Mouse (Mus musculus): ENCODE measurements around the gene E130208F15Rik.

E130208F15Rik gene

GRCm38 (mm10) chr7:30321539-30322284 is at the start of gene E130208F15Rik:
Gene E130208F15Rik, plus strand, starts transcription at chr7:30321740.
- in situ Hi-C loops (cut with MboI; ENCODE audit: low pct_unique_long_range_greater_than_20kb in 1 of 2, low sequenced_read_pairs in 2 of 2, unreplicated experiment in 1 of 2), result no loop called here

GRCm38 (mm10) chr7:30274383-30274782 is 47.2 kb upstream of the E130208F15Rik start:
- in situ Hi-C loops (cut with MboI; ENCODE audit: low pct_unique_long_range_greater_than_20kb in 1 of 2, low sequenced_read_pairs in 2 of 2, unreplicated experiment in 1 of 2), result no loop called here

GRCm38 (mm10) chr7:30278911-30279310 is 42.6 kb upstream of the E130208F15Rik start:
- in situ Hi-C loops (cut with MboI; ENCODE audit: low pct_unique_long_range_greater_than_20kb in 1 of 2, low sequenced_read_pairs in 2 of 2, unreplicated experiment in 1 of 2), result no loop called here

GRCm38 (mm10) chr7:30279536-30279935 is 42.0 kb upstream of the E130208F15Rik start:
- in situ Hi-C loops (cut with MboI; ENCODE audit: low pct_unique_long_range_greater_than_20kb in 1 of 2, low sequenced_read_pairs in 2 of 2, unreplicated experiment in 1 of 2), result no loop called here

- in situ Hi-C loops (cut with MboI; ENCODE audit: low pct_unique_long_range_greater_than_20kb in 1 of 2, low sequenced_read_pairs in 2 of 2, unreplicated experiment in 1 of 2), result no loop called here
These were observed 41.4 kb upstream of the E130208F15Rik start, which contains the start of the genes Thap8 and Wdr62 for GRCm38 (mm10) chr7:30279951-30280669. Gene Thap8, plus strand, starts transcription at chr7:30280094. Gene Wdr62, minus strand, starts transcription at chr7:30280419.

- in situ Hi-C loops (cut with MboI; ENCODE audit: low pct_unique_long_range_greater_than_20kb in 1 of 2, low sequenced_read_pairs in 2 of 2, unreplicated experiment in 1 of 2), result no loop called here
These were observed 40.8 kb upstream of the E130208F15Rik start for GRCm38 (mm10) chr7:30280670-30281138.

- in situ Hi-C loops (cut with MboI; ENCODE audit: low pct_unique_long_range_greater_than_20kb in 1 of 2, low sequenced_read_pairs in 2 of 2, unreplicated experiment in 1 of 2), result no loop called here
These were observed 40.0 kb upstream of the E130208F15Rik start for GRCm38 (mm10) chr7:30281522-30281921.

- in situ Hi-C loops (cut with MboI; ENCODE audit: low pct_unique_long_range_greater_than_20kb in 1 of 2, low sequenced_read_pairs in 2 of 2, unreplicated experiment in 1 of 2), result no loop called here
These were observed 38.8 kb upstream of the E130208F15Rik start for GRCm38 (mm10) chr7:30282740-30283139.

- in situ Hi-C loops (cut with MboI; ENCODE audit: low pct_unique_long_range_greater_than_20kb in 1 of 2, low sequenced_read_pairs in 2 of 2, unreplicated experiment in 1 of 2), result no loop called here
These were observed 34.7 kb upstream of the E130208F15Rik start for GRCm38 (mm10) chr7:30286701-30287410.

GRCm38 (mm10) chr7:30288046-30288445 is 33.5 kb upstream of the E130208F15Rik start:
- in situ Hi-C loops (cut with MboI; ENCODE audit: low pct_unique_long_range_greater_than_20kb in 1 of 2, low sequenced_read_pairs in 2 of 2, unreplicated experiment in 1 of 2), result no loop called here

GRCm38 (mm10) chr7:30289071-30289713 is 32.3 kb upstream of the E130208F15Rik start:
- in situ Hi-C loops (cut with MboI; ENCODE audit: low pct_unique_long_range_greater_than_20kb in 1 of 2, low sequenced_read_pairs in 2 of 2, unreplicated experiment in 1 of 2), result no loop called here

GRCm38 (mm10) chr7:30289714-30290399 is 31.7 kb upstream of the E130208F15Rik start:
- in situ Hi-C loops (cut with MboI; ENCODE audit: low pct_unique_long_range_greater_than_20kb in 1 of 2, low sequenced_read_pairs in 2 of 2, unreplicated experiment in 1 of 2), result no loop called here

GRCm38 (mm10) chr7:30291215-30292131 is 30.1 kb upstream of the E130208F15Rik start, which contains the start of gene Clip3:
Gene Clip3, plus strand, starts transcription at chr7:30291728.
- in situ Hi-C loops (cut with MboI; ENCODE audit: low pct_unique_long_range_greater_than_20kb in 1 of 2, low sequenced_read_pairs in 2 of 2, unreplicated experiment in 1 of 2), result no loop called here

GRCm38 (mm10) chr7:30293795-30294194 is 27.7 kb upstream of the E130208F15Rik start:
- in situ Hi-C loops (cut with MboI; ENCODE audit: low pct_unique_long_range_greater_than_20kb in 1 of 2, low sequenced_read_pairs in 2 of 2, unreplicated experiment in 1 of 2), result no loop called here

- in situ Hi-C loops (cut with MboI; ENCODE audit: low pct_unique_long_range_greater_than_20kb in 1 of 2, low sequenced_read_pairs in 2 of 2, unreplicated experiment in 1 of 2), result no loop called here
These were observed 27.2 kb upstream of the E130208F15Rik start for GRCm38 (mm10) chr7:30294296-30294695.

GRCm38 (mm10) chr7:30295103-30295502 is 26.4 kb upstream of the E130208F15Rik start:
- in situ Hi-C loops (cut with MboI; ENCODE audit: low pct_unique_long_range_greater_than_20kb in 1 of 2, low sequenced_read_pairs in 2 of 2, unreplicated experiment in 1 of 2), result no loop called here

GRCm38 (mm10) chr7:30296816-30297215 is 24.7 kb upstream of the E130208F15Rik start:
- in situ Hi-C loops (cut with MboI; ENCODE audit: low pct_unique_long_range_greater_than_20kb in 1 of 2, low sequenced_read_pairs in 2 of 2, unreplicated experiment in 1 of 2), result no loop called here

All from mouse embryonic stem cell (cell line).